23 mouse cellular contexts compared by ENCODE assay signal in the genomic region with DNA sequence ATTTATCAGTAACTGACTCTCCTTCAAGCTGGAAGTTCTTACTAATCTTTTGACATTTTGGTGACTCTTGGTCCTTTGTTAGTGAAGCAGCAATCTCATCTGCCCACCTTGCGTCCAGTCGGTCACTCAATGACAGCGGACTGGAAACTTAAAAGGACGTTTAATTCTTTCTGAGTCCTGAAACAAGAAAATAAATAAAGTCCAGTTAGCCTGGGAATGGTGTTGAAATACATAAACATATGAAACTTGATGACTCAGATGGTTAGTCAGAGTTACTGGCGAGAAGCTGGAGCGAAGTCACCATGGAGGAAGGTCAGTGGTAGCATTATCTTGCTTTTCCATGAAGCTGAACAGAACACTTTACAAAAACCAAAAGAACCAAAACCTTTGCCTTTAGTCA. TPM values are rescaled to one million over a fixed set of nuclear protein-coding genes. Genes with fewer than 3 reads are reported as not detected.
DNase-seq lines count a peak whose midpoint lies in the region; ATAC-seq and TF ChIP-seq lines count a peak whose summit lies in the region.
"Had no signal": no experiment of that assay in that cellular context is flagged by ENCODE, and none has a peak within 500 bp of the region (broad histone marks: within the 10 kb centered on the region; RNA-seq: fewer than 3 reads in every experiment).

No protein-coding gene starts in this region.

- TF ChIP-seq EP300 in lung, postnatal 0 days (IDR thresholded peaks at IDR 0.05), result no peak

- no peaks in the 10 kb centered on the region; the same call in 1 of the 2 replicates for H3K4me1 ChIP-seq in lung, postnatal 0 days (ENCODE audit: insufficient read depth, low read depth, low read length)

- no peaks in the 10 kb centered on the region for H3K27me3 ChIP-seq in lung, postnatal 0 days (replicated peaks; ENCODE audit: insufficient read depth, low read length)
- H3K27me3 ChIP-seq: hindbrain, embryonic 12.5 days; stomach, embryonic 15.5 days had no signal

- no peaks in the 10 kb centered on the region for H3K36me3 ChIP-seq in lung, postnatal 0 days (ENCODE audit: insufficient read depth, low read length)
- H3K36me3 ChIP-seq: embryonic facial prominence, embryonic 10.5 days; hindbrain, embryonic 12.5 days; stomach, embryonic 15.5 days had no signal

- H3K4me3 ChIP-seq in gastrocnemius, adult 2 months, result no peak overlapping the region
- H3K4me3 ChIP-seq in lung, postnatal 0 days (ENCODE audit: low read depth, low read length), result no peak overlapping the region
- H3K4me3 ChIP-seq: embryonic facial prominence, embryonic 10.5 days; hindbrain, embryonic 12.5 days; stomach, embryonic 15.5 days had no signal

- no peaks in the 10 kb centered on the region for H3K9me3 ChIP-seq in lung, postnatal 0 days (ENCODE audit: low read length)
- H3K9me3 ChIP-seq: embryonic facial prominence, embryonic 10.5 days; hindbrain, embryonic 12.5 days; megakaryocyte, embryonic 14.5 days; stomach, embryonic 15.5 days had no signal

- H3K9ac ChIP-seq in lung, postnatal 0 days (replicated peaks; ENCODE audit: low read depth), result no peak overlapping the region
- H3K9ac ChIP-seq: hindbrain, embryonic 12.5 days; stomach, embryonic 15.5 days had no signal

- peak overlapping the region; percentile 74 for H3K27ac ChIP-seq in gastrocnemius, adult 2 months
- H3K27ac ChIP-seq in lung, postnatal 0 days (ENCODE audit: low read length), result no peak overlapping the region
- H3K27ac ChIP-seq: embryonic facial prominence, embryonic 10.5 days; hindbrain, embryonic 12.5 days; stomach, embryonic 15.5 days had no signal

- TF ChIP-seq CTCF in gastrocnemius, adult 2 months (IDR thresholded peaks at IDR 0.05), result no peak
- TF ChIP-seq CTCF in lung, postnatal 0 days (IDR thresholded peaks at IDR 0.05), result no peak

- DNase-seq in gastrocnemius, adult 2 months, result no peak
- DNase-seq in gastrocnemius, postnatal 25 days, result no peak
- DNase-seq in lung, postnatal 0 days (ENCODE audit: low spot score), result peak; percentile 71
- no peak for DNase-seq in lung, postnatal 14 days
- peak; percentile 17 for DNase-seq in Muller cell, postnatal 12 days (ENCODE audit: inconsistent ontology term)
- DNase-seq in fibroblast of lung, adult 2 months (ENCODE audit: low read depth), result peak; percentile 72
- DNase-seq in frontal cortex, postnatal 10 days (ENCODE audit: low spot score in 2 of 2), result no peak
- DNase-seq: cerebellum, adult 9-10 months; kidney, adult 8-10 months; midbrain, embryonic 14.5 days; right cerebral cortex, postnatal 14 days; thymus, adult 18-20 months; thymus, postnatal 4 days had no signal

- 52% methylated on average over 6 of the region's 6 CpGs for WGBS in lung, postnatal 0 days

- peak; percentile 64 for ATAC-seq in lung, postnatal 0 days
- ATAC-seq in granulocyte monocyte progenitor cell, adult 5-6 weeks (replicated peaks; ENCODE audit: poor library complexity, severe bottlenecking), result no peak
- ATAC-seq: CD4-positive, CD25-positive, alpha-beta regulatory T cell, adult 4 months; forebrain, embryonic 14.5 days; inflammation-experienced regulatory T-cells, adult 6 months had no signal

- H3K4me2 ChIP-seq in lung, postnatal 0 days (replicated peaks; ENCODE audit: low read depth, low read length), result no peak overlapping the region
- H3K4me2 ChIP-seq: hindbrain, embryonic 12.5 days; liver, embryonic 11.5 days; stomach, embryonic 15.5 days had no signal

- intact Hi-C loops in gastrocnemius, adult 2 months (cut with DNase I), result no loop called here

RNA-seq across cellular contexts. Expression of gene Enkur, which starts 58.7 kb away (rescaled TPM):
- under 1 TPM; 0.20 to 0.87 TPM for total RNA-seq in gastrocnemius, adult 2 months (2021)
- total RNA-seq in gastrocnemius, postnatal 25 days (2021), result under 1 TPM; 0.31 to 0.96 TPM
- polyA plus RNA-seq in lung, postnatal 0 days (2015; fragmentation: Nextera tagmentation; extraction: Ambion mirVana), result 10.2 and 12.5 TPM in 2 replicates
- total RNA-seq in granulocyte monocyte progenitor cell, adult 5-6 weeks (2014; fragmentation: Nextera tagmentation), result 0.68 and 1.6 TPM in 2 replicates
- 3.4 and 4.5 TPM in 2 replicates for total RNA-seq in granulocyte monocyte progenitor cell, adult 5-6 weeks (2017)
- polyA plus RNA-seq: limb, embryonic 11.5 days had no signal

RNA-seq across cellular contexts. Expression of gene Thnsl1, which starts 59.0 kb away (rescaled TPM):
- total RNA-seq in gastrocnemius, adult 2 months (2021), result 1 to 10 TPM; 2.6 to 3.7 TPM
- 1 to 10 TPM; 2.4 to 2.5 TPM for total RNA-seq in gastrocnemius, postnatal 25 days (2021)
- polyA plus RNA-seq in lung, postnatal 0 days (2015; fragmentation: Nextera tagmentation; extraction: Ambion mirVana), result 3.8 and 5.7 TPM in 2 replicates
- 9.0 and 12.3 TPM in 2 replicates for total RNA-seq in granulocyte monocyte progenitor cell, adult 5-6 weeks (2014; fragmentation: Nextera tagmentation)
- total RNA-seq in granulocyte monocyte progenitor cell, adult 5-6 weeks (2017), result 5.5 and 6.5 TPM in 2 replicates

Comparison
In these comparisons a context has a peak if more than half of its experiments do, and no peak if none do; other contexts are left out.
1. DNase-seq: peak in lung, postnatal 0 days (single experiment), Muller cell, postnatal 12 days (single experiment) and fibroblast of lung, adult 2 months (single experiment); none in gastrocnemius, adult 2 months (single experiment), gastrocnemius, postnatal 25 days (single experiment), lung, postnatal 14 days (single experiment) and frontal cortex, postnatal 10 days (0 of 2).